Mouse (Mus musculus) midbrain, embryonic 16.5 days (tissue): Measurements from ENCODE around the gene Irf7. TPM values are rescaled to one million over a fixed set of nuclear protein-coding genes. Genes with fewer than 3 reads are reported as not detected.
A peak's percentile ranks its signal among the peaks of the same experiment; 100 is the strongest.

Source experiments
- ATAC-seq: fragments of 200-750 bp; cut with Nextera tagmentation; 2 replicates; pipeline ENCODE4 v1.8.0; 2017; ENCODE audit warnings: moderate TSS enrichment
- H3K27ac ChIP-seq: fragments of 300-500 bp; sonication (generic); 2 replicates; pipeline ENCODE4 v1.5.1; 2014; ENCODE audit warnings: mild to moderate bottlenecking, low read length, mixed read lengths
- H3K27me3 ChIP-seq: fragments of 300-500 bp; sonication (generic); 2 replicates; pipeline ENCODE4 v1.6.1; 2014; ENCODE audit warnings: low read depth, low read length, mixed read lengths; ENCODE audit not compliant: control insufficient read depth, insufficient read depth
- H3K36me3 ChIP-seq: fragments of 300-500 bp; sonication (generic); 2 replicates; pipeline ENCODE4 v1.6.1; 2014; ENCODE audit warnings: mild to moderate bottlenecking, low read length, moderate library complexity, mixed read lengths; ENCODE audit not compliant: control insufficient read depth, insufficient read depth
- H3K4me1 ChIP-seq: fragments of 300-500 bp; sonication (generic); 2 replicates; pipeline ENCODE4 v1.6.1; 2014; ENCODE audit warnings: mild to moderate bottlenecking, low read length, mixed read lengths; ENCODE audit not compliant: control insufficient read depth, insufficient read depth
- H3K4me2 ChIP-seq: fragments of 300-500 bp; sonication (generic); 2 replicates; pipeline ENCODE4 v1.6.1; 2014; ENCODE audit warnings: mild to moderate bottlenecking, low read length, mixed read lengths
- H3K4me3 ChIP-seq: fragments of 300-500 bp; sonication (generic); 2 replicates; pipeline ENCODE4 v1.5.1; 2014; ENCODE audit warnings: low read depth, mild to moderate bottlenecking, low read length, moderate library complexity, mixed read lengths
- H3K9ac ChIP-seq: fragments of 300-500 bp; sonication (generic); 2 replicates; pipeline ENCODE4 v1.6.1; 2014; ENCODE audit warnings: low read depth, low read length, mixed read lengths
- H3K9me3 ChIP-seq: fragments of 300-500 bp; sonication (generic); replicated peaks from 2 replicates; pipeline ENCODE4 v1.6.1; 2014; ENCODE audit warnings: mild to moderate bottlenecking, low read length, mixed read lengths; ENCODE audit not compliant: control insufficient read depth, poor library complexity, severe bottlenecking
- WGBS: fragments of 180-500 bp; shearing (Covaris S2); extraction: QIAGEN DNeasy Blood & Tissue Kit; methylation state at CpG from one replicate; pipeline ENCODE4 v1.1.7; 2014; 5-methylcytosine and 5-hydroxymethylcytosine counted together
- polyA plus RNA-seq: library from polyadenylated mRNA; unstranded; fragments of >200 nt; fragmentation: Nextera tagmentation; extraction: Ambion mirVana; gene quantifications from 2 replicates; pipeline ENCODE4 v1.2.1, GENCODE M21; 2015

The Irf7 gene
- polyA plus RNA-seq, 1 experiment from 2014 or later, result 1.4 TPM

GRCm38 (mm10) chr7:141277701-141278678, 11.7 kb upstream of the Irf7 start:
- Histone ChIP-seq H3K27me3 (peaks cover 5% of the 10 kb centered on the region), H3K4me2 (peak overlapping the region; percentile 97; the same call in 1 of the 2 replicates), H3K36me3 (no peaks in the 10 kb centered on the region), H3K27ac (no peak overlapping the region), H3K4me1 (peaks cover 5% of the 10 kb centered on the region), H3K4me3 (no peak overlapping the region; the same call in 1 of the 2 replicates), H3K9ac (peak overlapping the region; percentile 25; the same call in 1 of the 2 replicates), H3K9me3 (no peaks in the 10 kb centered on the region)
- WGBS, result 89% methylated on average over 11 of the region's 11 CpGs
- ATAC-seq, result no peak

DNA sequence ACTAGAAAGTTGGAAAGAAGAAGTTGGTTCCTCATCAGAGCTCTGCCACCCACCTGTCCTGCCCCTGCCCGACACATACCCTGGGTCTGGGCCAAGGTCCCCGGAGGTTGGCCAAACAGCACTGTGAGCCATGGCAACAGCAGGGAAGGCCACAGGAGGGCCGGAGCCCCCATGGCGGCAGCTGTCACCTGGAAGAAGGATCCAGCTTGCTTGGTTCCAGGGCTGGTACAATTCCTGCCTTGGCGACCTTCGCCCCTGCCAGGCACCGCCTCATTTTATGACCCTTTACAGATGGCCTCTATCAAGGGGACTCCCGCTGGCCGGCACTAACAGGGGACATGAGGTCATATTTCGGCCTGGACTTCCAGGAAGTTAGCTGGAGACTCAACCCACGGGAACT, 10.3 kb upstream of the Irf7 start, which contains the start of gene Cdhr5:
Gene Cdhr5 (minus strand): TSS at position 241 of the 400 bp plus-strand sequence.
- Histone ChIP-seq H3K9ac (no peak within 1 kb of the TSS), H3K27ac (no peak within 1 kb of the TSS), H3K4me1 (peaks cover 5% of the 10 kb centered on the region), H3K27me3 (peaks cover 5% of the 10 kb centered on the region), H3K9me3 (no peaks in the 10 kb centered on the region), H3K4me3 (no peak within 1 kb of the TSS), H3K4me2 (no peak within 1 kb of the TSS), H3K36me3 (no peaks in the 10 kb centered on the region)
- whole genome bisulfite sequencing, result 82% methylated on average over 11 of the region's 11 CpGs
- ATAC-seq, result no peak

DNA sequence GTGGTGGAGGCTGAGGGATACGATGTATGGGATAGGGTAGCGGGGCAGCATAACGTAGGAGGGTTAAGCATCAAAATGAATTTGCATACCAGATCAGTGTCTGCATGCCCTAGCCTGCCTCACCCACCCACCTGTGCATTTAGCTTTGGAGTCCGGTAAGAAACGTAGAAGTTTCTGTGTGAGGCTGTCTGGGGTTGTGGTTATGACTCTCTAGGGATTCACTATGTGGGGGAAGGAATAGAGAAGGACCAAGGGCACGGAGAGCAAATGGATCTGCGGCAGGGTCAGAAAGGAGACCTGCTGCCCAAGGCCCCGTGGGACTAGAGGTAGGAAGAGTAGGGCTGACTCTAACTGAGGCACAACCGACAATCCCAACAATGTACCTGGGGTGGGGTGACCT, 9.1 kb upstream of the Irf7 start:
- 89% methylated on average over 9 of the region's 9 CpGs for WGBS

GRCm38 (mm10) chr7:141270631-141271030, 4.3 kb upstream of the Irf7 start:
- H3K4me1 ChIP-seq, result peaks cover 3% of the 10 kb centered on the region
- no peak overlapping the region for H3K27ac ChIP-seq
- no peak overlapping the region for H3K4me2 ChIP-seq
- ATAC-seq, result no peak
- WGBS, result 84% methylated on average over 3 of the region's 3 CpGs
- no peaks in the 10 kb centered on the region for H3K9me3 ChIP-seq
- H3K27me3 ChIP-seq, result no peaks in the 10 kb centered on the region
- H3K36me3 ChIP-seq, result no peaks in the 10 kb centered on the region
- no peak overlapping the region for H3K4me3 ChIP-seq
- no peak overlapping the region for H3K9ac ChIP-seq

More for the DNA sequence above, 9.1 kb upstream of the Irf7 start:
- H3K27ac ChIP-seq, result no peak overlapping the region
- H3K4me1 ChIP-seq, result peaks cover 5% of the 10 kb centered on the region
- no peak for ATAC-seq
- peaks cover 5% of the 10 kb centered on the region for H3K27me3 ChIP-seq
- H3K36me3 ChIP-seq, result no peaks in the 10 kb centered on the region
- H3K9ac ChIP-seq, result no peak overlapping the region
- no peak overlapping the region for H3K4me3 ChIP-seq
- H3K4me2 ChIP-seq, result no peak overlapping the region
- no peaks in the 10 kb centered on the region for H3K9me3 ChIP-seq

DNA sequence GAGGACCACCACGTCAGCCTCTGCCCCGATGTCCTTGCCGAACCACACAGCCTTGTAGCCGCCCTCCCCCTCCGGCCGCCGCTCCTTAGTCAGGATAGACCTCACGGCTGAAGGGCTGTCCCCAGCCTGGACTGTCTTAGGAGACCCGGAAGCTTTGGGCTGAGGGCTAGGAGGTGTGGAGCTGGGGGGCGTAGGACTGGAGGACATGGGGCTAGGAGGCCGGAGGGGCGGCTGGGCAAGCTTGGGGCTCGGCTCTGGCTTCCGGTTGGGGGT, 2.9 kb upstream of the Irf7 start:
- Histone ChIP-seq H3K4me2 (no peak overlapping the region), H3K27me3 (no peaks in the 10 kb centered on the region), H3K9ac (no peak overlapping the region), H3K9me3 (no peaks in the 10 kb centered on the region), H3K4me3 (no peak overlapping the region), H3K4me1 (peaks cover 6% of the 10 kb centered on the region), H3K27ac (no peak overlapping the region), H3K36me3 (no peaks in the 10 kb centered on the region)
- ATAC-seq, result no peak
- 87% methylated on average over 14 of the region's 14 CpGs for WGBS

- H3K36me3 ChIP-seq, result peaks cover 4% of the 10 kb centered on the region; the same call in 1 of the 2 replicates
- no peak overlapping the region for H3K27ac ChIP-seq
- no peak for ATAC-seq
- H3K9ac ChIP-seq, result no peak overlapping the region
- no peak overlapping the region for H3K4me3 ChIP-seq
- peaks cover 6% of the 10 kb centered on the region for H3K4me1 ChIP-seq
- no peaks in the 10 kb centered on the region for H3K27me3 ChIP-seq
- WGBS, result 79% methylated on average over 24 of the region's 24 CpGs
- H3K4me2 ChIP-seq, result no peak overlapping the region
- no peaks in the 10 kb centered on the region for H3K9me3 ChIP-seq
Measured at GRCm38 (mm10) chr7:141268466-141269272, 2.4 kb upstream of the Irf7 start.

DNA sequence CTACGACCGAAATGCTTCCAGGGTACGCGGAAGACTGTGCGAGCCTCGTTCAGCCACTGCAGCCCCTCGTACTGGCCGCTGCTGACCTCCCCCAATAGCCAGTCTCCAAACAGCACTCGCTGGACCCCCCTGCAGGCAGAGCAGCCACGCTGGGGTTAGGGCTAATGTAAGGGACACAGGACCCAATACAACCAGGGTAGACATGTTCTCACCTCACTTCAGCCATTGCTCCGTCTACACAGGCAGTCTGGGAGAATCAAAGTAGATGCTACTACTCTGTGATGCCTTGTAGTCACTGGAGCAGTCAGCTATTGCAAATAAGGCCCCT, 906 bp downstream of the Irf7 start:
- no peak overlapping the region for H3K4me2 ChIP-seq
- peak; percentile 9; the same call in 1 of the 2 replicates for ATAC-seq
- peaks cover 6% of the 10 kb centered on the region for H3K4me1 ChIP-seq
- H3K27me3 ChIP-seq, result no peaks in the 10 kb centered on the region
- no peak overlapping the region for H3K4me3 ChIP-seq
- H3K36me3 ChIP-seq, result peaks cover 22% of the 10 kb centered on the region
- H3K27ac ChIP-seq, result no peak overlapping the region
- H3K9ac ChIP-seq, result no peak overlapping the region
- H3K9me3 ChIP-seq, result no peaks in the 10 kb centered on the region
- WGBS, result 39% methylated on average over 11 of the region's 11 CpGs

- H3K4me1 ChIP-seq, result peaks cover 6% of the 10 kb centered on the region
- no peaks in the 10 kb centered on the region for H3K9me3 ChIP-seq
- H3K4me3 ChIP-seq, result no peak overlapping the region
- no peak overlapping the region for H3K4me2 ChIP-seq
- WGBS, result 38% methylated on average over 12 of the region's 12 CpGs
- H3K36me3 ChIP-seq, result peaks cover 23% of the 10 kb centered on the region
- ATAC-seq, result peak; percentile 23; the same call in 1 of the 2 replicates
- H3K27ac ChIP-seq, result no peak overlapping the region
- no peaks in the 10 kb centered on the region for H3K27me3 ChIP-seq
- H3K9ac ChIP-seq, result no peak overlapping the region
Measured at GRCm38 (mm10) chr7:141264761-141265410, 1.4 kb downstream of the Irf7 start.
